Mouse (Mus musculus) small intestine, adult 2 months (tissue): ENCODE results near the gene Slc25a24.

Experiments
- CTCF ChIP-seq: fragments of 200-500 bp; IDR thresholded peaks from 2 replicates; pipeline ENCODE4 v1.5.1; 2012; ENCODE audit warnings: low read depth, mild to moderate bottlenecking, control low read depth, inconsistent platforms, low read length, moderate library complexity, mixed read lengths; ENCODE audit not compliant: insufficient replicate concordance, insufficient read length; ENCODE audit errors: extremely low read depth
- POLR2A ChIP-seq: fragments of 200-500 bp; IDR thresholded peaks from 2 replicates; pipeline ENCODE4 v1.6.1; 2012; ENCODE audit warnings: low read depth, mild to moderate bottlenecking, control low read depth, inconsistent platforms, low read length, moderate library complexity

- TF ChIP-seq CTCF (no peak), POLR2A (no peak)
These were observed 51.4 kb downstream of the Slc25a24 start for GRCm38 (mm10) chr3:109174394-109174793.
